Mouse (Mus musculus) kidney, postnatal 0 days (tissue): Measurements from ENCODE around the gene Bbs7. TPM values are rescaled to one million over a fixed set of nuclear protein-coding genes. Genes with fewer than 3 reads are reported as not detected.

Source experiments
- ATAC-seq: fragments of 200-750 bp; cut with Nextera tagmentation; replicated peaks from 2 replicates; pipeline ENCODE4 v1.8.0; 2017; ENCODE audit warnings: low read depth, moderate number of reproducible peaks, moderate TSS enrichment, moderate library complexity; ENCODE audit not compliant: low FRiP score
- DNase-seq: peaks from one replicate; pipeline ENCODE4 v3.0.0-alpha.2; 2016; ENCODE audit warnings: low spot score
- H3K27ac ChIP-seq: fragments of 300-500 bp; sonication (generic); 2 replicates; pipeline ENCODE4 v1.5.1; 2014; ENCODE audit warnings: mild to moderate bottlenecking
- H3K27me3 ChIP-seq: fragments of 300-500 bp; sonication (generic); 2 replicates; pipeline ENCODE4 v1.6.1; 2014; ENCODE audit warnings: low read length, mixed read lengths; ENCODE audit not compliant: insufficient read depth
- H3K36me3 ChIP-seq: fragments of 300-500 bp; sonication (generic); 2 replicates; pipeline ENCODE4 v1.6.1; 2014; ENCODE audit warnings: low read length, mixed read lengths; ENCODE audit not compliant: insufficient read depth
- H3K4me1 ChIP-seq: fragments of 300-500 bp; sonication (generic); replicated peaks from 2 replicates; pipeline ENCODE4 v1.6.1; 2014; ENCODE audit warnings: antibody characterized with exemption, low read length, mixed read lengths; ENCODE audit not compliant: insufficient read depth
- H3K4me2 ChIP-seq: fragments of 300-500 bp; sonication (generic); 2 replicates; pipeline ENCODE4 v1.6.1; 2014; ENCODE audit warnings: mild to moderate bottlenecking, low read length, moderate library complexity, mixed read lengths
- H3K4me3 ChIP-seq: fragments of 300-500 bp; sonication (generic); replicated peaks from 2 replicates; pipeline ENCODE4 v1.5.1; 2014; ENCODE audit warnings: low read depth, low read length
- H3K9ac ChIP-seq: fragments of 300-500 bp; sonication (generic); 2 replicates; pipeline ENCODE4 v1.6.1; 2014; ENCODE audit warnings: low read depth, low read length
- H3K9me3 ChIP-seq: fragments of 300-500 bp; sonication (generic); replicated peaks from 2 replicates; pipeline ENCODE4 v1.6.1; 2016; ENCODE audit warnings: low read length, inconsistent platforms, mixed read lengths
- CTCF ChIP-seq: IDR thresholded peaks from 2 replicates; pipeline ENCODE4 v1.5.1; 2016; ENCODE audit warnings: antibody characterized with exemption, low read depth, mild to moderate bottlenecking, moderate library complexity
- WGBS: fragments of 180-500 bp; shearing (Covaris S2); extraction: QIAGEN DNeasy Blood & Tissue Kit; methylation state at CpG from one replicate; pipeline ENCODE4 v1.1.7; 2014; 5-methylcytosine and 5-hydroxymethylcytosine counted together
- polyA plus RNA-seq: library from polyadenylated mRNA; unstranded; fragments of >200 nt; fragmentation: Nextera tagmentation; extraction: Ambion mirVana; gene quantifications from 2 replicates; pipeline ENCODE4 v1.2.1, GENCODE M21; 2015

Bbs7 gene
- polyA plus RNA-seq, 1 experiment from 2014 or later: 14.3 TPM

GRCm38 (mm10) chr3:36540756-36541155, 72.5 kb downstream of the Bbs7 start:
- WGBS: 55% methylated on average over 2 of the region's 2 CpGs
- Histone ChIP-seq H3K4me3 (no peak overlapping the region), H3K27me3 (no peaks in the 10 kb centered on the region), H3K9me3 (no peaks in the 10 kb centered on the region), H3K36me3 (no peaks in the 10 kb centered on the region), H3K4me2 (no peak overlapping the region), H3K9ac (no peak overlapping the region), H3K4me1 (no peaks in the 10 kb centered on the region), H3K27ac (no peak overlapping the region)
- ATAC-seq: no peak
- TF ChIP-seq CTCF: no peak
- no peak for DNase-seq

- H3K27ac ChIP-seq: no peak overlapping the region
- no peak for ATAC-seq
- no peak overlapping the region for H3K4me3 ChIP-seq
- H3K4me1 ChIP-seq: no peaks in the 10 kb centered on the region
- TF ChIP-seq CTCF: no peak
- no peaks in the 10 kb centered on the region for H3K36me3 ChIP-seq
- H3K9ac ChIP-seq: no peak overlapping the region
- WGBS: 76% methylated on average over 4 of the region's 4 CpGs
- DNase-seq: no peak
- no peaks in the 10 kb centered on the region for H3K27me3 ChIP-seq
- H3K4me2 ChIP-seq: no peak overlapping the region
- H3K9me3 ChIP-seq: no peaks in the 10 kb centered on the region
Observed at GRCm38 (mm10) chr3:36537701-36538470, 75.4 kb downstream of the Bbs7 start.

- no peaks in the 10 kb centered on the region for H3K9me3 ChIP-seq
- no peak overlapping the region for H3K4me3 ChIP-seq
- H3K27me3 ChIP-seq: no peaks in the 10 kb centered on the region
- no peak overlapping the region for H3K4me2 ChIP-seq
- 80% methylated on average over 12 of the region's 12 CpGs for WGBS
- no peaks in the 10 kb centered on the region for H3K36me3 ChIP-seq
- no peak overlapping the region for H3K27ac ChIP-seq
- DNase-seq: no peak
- no peak for TF ChIP-seq CTCF
- ATAC-seq: no peak
- no peak overlapping the region for H3K9ac ChIP-seq
- peaks cover 5% of the 10 kb centered on the region; the same call in 1 of the 2 replicates for H3K4me1 ChIP-seq
Observed at GRCm38 (mm10) chr3:36536041-36536440, 77.2 kb downstream of the Bbs7 start.

GRCm38 (mm10) chr3:36533201-36533672, 80.0 kb downstream of the Bbs7 start:
- 5% methylated on average over 1 of the region's 1 CpGs for WGBS
- no peak for TF ChIP-seq CTCF
- Histone ChIP-seq H3K4me2 (no peak overlapping the region), H3K9me3 (no peaks in the 10 kb centered on the region), H3K4me3 (no peak overlapping the region), H3K27me3 (no peaks in the 10 kb centered on the region), H3K27ac (no peak overlapping the region), H3K36me3 (no peaks in the 10 kb centered on the region), H3K9ac (no peak overlapping the region), H3K4me1 (peaks cover 5% of the 10 kb centered on the region; the same call in 1 of the 2 replicates)
- ATAC-seq (no peak), DNase-seq (peak; percentile 50)

GRCm38 (mm10) chr3:36532738-36533137, 80.5 kb downstream of the Bbs7 start:
- ATAC-seq (no peak), DNase-seq (peak; percentile 6)
- Histone ChIP-seq H3K4me1 (peaks cover 5% of the 10 kb centered on the region; the same call in 1 of the 2 replicates), H3K36me3 (no peaks in the 10 kb centered on the region), H3K27ac (no peak overlapping the region), H3K27me3 (no peaks in the 10 kb centered on the region), H3K4me3 (no peak overlapping the region), H3K9ac (no peak overlapping the region), H3K9me3 (no peaks in the 10 kb centered on the region), H3K4me2 (no peak overlapping the region)
- TF ChIP-seq CTCF: no peak
- 52% methylated on average over 7 of the region's 7 CpGs for WGBS

- Histone ChIP-seq H3K9ac (peak overlapping the region; percentile 53), H3K36me3 (no peaks in the 10 kb centered on the region), H3K27ac (no peak overlapping the region), H3K4me2 (peak overlapping the region; percentile 66), H3K27me3 (no peaks in the 10 kb centered on the region), H3K4me1 (peaks cover 5% of the 10 kb centered on the region; the same call in 1 of the 2 replicates), H3K9me3 (no peaks in the 10 kb centered on the region), H3K4me3 (peak overlapping the region; percentile 34)
- DNase-seq (peak; percentile 24), ATAC-seq (no peak)
- no peak for TF ChIP-seq CTCF
- 4% methylated on average over 18 of the region's 18 CpGs for WGBS
Observed at GRCm38 (mm10) chr3:36531979-36532542, 81.2 kb downstream of the Bbs7 start.
